Mouse (Mus musculus) splenic B cell, adult 2 months (primary cell): ENCODE results near the gene Ipcef1.
A peak's percentile ranks its signal among the peaks of the same experiment; 100 is the strongest.
"Not testable (repeated sequence)": the region's sequence is repeated elsewhere in the genome, so short reads cannot be mapped to it uniquely, and the experiment has no call there.

Experiments used
- DNase-seq: peaks from one replicate; pipeline ENCODE4 v3.0.0-alpha.2; 2011; ENCODE audit warnings: low read depth, low spot score
- H3K27me3 ChIP-seq: 2 replicates; pipeline ENCODE4 v1.6.1; 2012; ENCODE audit warnings: mild to moderate bottlenecking, low read length, moderate library complexity, mixed read lengths; ENCODE audit not compliant: control insufficient read depth, poor library complexity, insufficient read depth, severe bottlenecking
- H3K36me3 ChIP-seq: 2 replicates; pipeline ENCODE4 v1.6.1; 2012; ENCODE audit warnings: mild to moderate bottlenecking, low read length, moderate library complexity, mixed read lengths; ENCODE audit not compliant: control insufficient read depth, poor library complexity, insufficient read depth, severe bottlenecking

The Ipcef1 gene

GRCm38 (mm10) chr10:7003898-7004297 is 48.4 kb downstream of the Ipcef1 start:
- not testable (repeated sequence) for H3K36me3 ChIP-seq, DNase-seq, H3K27me3 ChIP-seq

- H3K27me3 ChIP-seq = no peaks in the 10 kb centered on the region
- H3K36me3 ChIP-seq = no peaks in the 10 kb centered on the region
- DNase-seq = no peak
These were observed 52.9 kb downstream of the Ipcef1 start for GRCm38 (mm10) chr10:6999355-6999754.

DNA sequence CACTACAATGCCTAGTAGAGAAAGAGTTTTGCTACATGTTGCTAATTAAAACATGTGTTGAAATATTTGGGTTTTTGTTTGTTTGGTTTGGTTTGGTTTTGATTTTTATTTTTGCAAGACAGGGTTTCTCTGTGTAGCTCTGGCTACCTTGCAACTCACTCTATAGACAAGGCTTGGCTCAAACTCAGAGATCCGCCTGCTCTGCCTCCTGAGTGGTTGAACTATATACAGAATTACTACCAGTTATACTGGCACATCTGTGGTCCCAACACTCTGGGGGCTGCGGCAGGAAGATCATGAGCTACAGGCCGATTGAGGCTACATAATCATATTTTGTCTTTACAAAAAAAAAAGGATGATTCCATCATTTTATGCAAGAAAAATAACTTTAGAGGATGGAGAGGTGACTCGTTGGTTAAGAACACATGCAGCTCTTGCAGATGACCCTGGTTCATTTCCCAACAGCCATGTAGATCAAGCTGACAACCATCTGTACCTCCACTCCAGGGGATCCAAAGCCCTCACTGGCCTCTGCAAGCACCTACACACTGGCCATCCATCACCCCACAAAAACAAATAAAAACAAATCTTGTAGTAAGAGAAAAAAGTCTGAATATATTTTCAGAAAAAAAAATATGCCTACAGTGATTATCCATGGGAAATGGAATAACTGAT is 53.6 kb downstream of the Ipcef1 start:
- H3K27me3 ChIP-seq = no peaks in the 10 kb centered on the region
- H3K36me3 ChIP-seq = no peaks in the 10 kb centered on the region
- DNase-seq = no peak

GRCm38 (mm10) chr10:6996895-6997294 is 55.4 kb downstream of the Ipcef1 start:
- no peak for DNase-seq
- Histone ChIP-seq H3K36me3 (no peaks in the 10 kb centered on the region), H3K27me3 (no peaks in the 10 kb centered on the region)

GRCm38 (mm10) chr10:6988555-6988954 is 63.7 kb downstream of the Ipcef1 start:
- no peaks in the 10 kb centered on the region for H3K36me3 ChIP-seq
- no peaks in the 10 kb centered on the region for H3K27me3 ChIP-seq
- peak; percentile 22 for DNase-seq

DNA sequence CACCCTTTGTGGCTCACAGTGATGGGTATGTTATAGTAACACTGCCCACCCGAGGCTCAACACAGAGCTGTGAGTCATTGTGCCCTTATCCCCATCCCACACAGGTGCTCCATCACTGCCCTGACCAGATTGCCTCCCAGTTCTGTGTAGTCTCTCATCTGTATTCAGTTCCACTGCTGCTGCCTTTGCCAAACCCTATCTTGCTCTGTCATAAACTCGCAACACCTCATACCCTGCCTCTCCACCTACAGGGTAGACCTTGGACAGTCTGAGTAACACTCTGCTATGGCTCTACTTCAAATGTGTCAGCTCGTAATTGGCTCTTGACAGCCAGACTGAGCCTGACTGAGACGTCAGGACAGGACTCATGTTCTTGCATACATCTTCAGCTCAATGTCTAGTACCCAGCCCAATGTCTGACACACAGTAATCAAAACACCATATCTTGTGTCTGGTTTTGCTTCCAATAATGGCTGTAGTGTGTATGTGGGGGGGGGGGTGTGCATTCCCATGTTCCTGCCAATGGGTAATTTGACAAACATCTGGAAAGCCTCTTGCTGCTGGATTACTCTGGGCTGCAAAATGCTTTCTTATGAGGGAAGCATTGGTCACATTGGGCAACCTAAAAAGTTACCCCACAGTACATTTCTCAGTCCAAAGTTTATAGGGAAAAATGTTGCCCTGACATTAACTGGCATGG is 64.7 kb downstream of the Ipcef1 start:
- DNase-seq = no peak
- H3K36me3 ChIP-seq = no peaks in the 10 kb centered on the region

GRCm38 (mm10) chr10:6986246-6986645 is 66.0 kb downstream of the Ipcef1 start:
- no peaks in the 10 kb centered on the region for H3K36me3 ChIP-seq
- no peak for DNase-seq
- no peaks in the 10 kb centered on the region for H3K27me3 ChIP-seq

More for the DNA sequence above, 64.7 kb downstream of the Ipcef1 start:
- no peaks in the 10 kb centered on the region for H3K27me3 ChIP-seq

DNA sequence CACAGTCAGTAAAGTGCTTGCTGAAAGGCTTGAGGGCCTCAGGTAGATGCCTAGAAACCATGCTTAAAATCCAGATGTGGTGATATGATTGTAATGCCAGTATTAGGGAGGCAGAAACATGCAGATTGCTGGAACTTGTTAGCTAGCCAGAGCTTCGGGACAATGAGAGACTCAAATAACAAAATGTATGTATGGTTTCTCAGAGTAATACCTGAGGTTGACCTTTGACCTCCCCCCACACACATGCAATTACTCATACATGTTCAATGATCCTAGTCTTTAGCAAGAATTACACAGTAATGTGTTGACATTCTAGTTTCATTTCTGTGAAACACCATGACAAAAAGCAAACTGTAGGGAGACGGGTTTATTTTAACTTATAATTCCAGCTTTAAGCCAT is 68.8 kb downstream of the Ipcef1 start:
- Histone ChIP-seq H3K27me3 (no peaks in the 10 kb centered on the region), H3K36me3 (no peaks in the 10 kb centered on the region)
- peak; percentile 14 for DNase-seq

DNA sequence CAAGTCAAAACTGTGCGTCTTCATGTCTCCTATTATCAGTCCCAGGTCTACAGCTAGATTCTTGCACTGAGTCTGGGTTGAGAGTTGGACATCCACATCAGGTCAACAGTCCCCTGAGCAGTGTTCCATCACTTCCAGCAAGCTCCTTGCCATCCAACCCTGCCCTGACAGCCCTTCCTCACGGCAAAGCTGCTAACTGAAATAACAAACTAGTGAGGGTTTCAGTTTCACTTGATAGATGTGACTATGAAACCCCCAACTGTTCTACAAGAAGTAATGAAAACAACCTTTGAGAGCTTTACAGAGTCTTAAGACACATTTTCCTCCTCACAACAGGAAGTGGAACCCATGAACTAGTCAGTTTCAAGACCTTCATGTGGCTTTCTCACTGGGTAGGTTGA is 69.5 kb downstream of the Ipcef1 start:
- Histone ChIP-seq H3K27me3 (no peaks in the 10 kb centered on the region), H3K36me3 (no peaks in the 10 kb centered on the region)
- peak; percentile 71 for DNase-seq

DNA sequence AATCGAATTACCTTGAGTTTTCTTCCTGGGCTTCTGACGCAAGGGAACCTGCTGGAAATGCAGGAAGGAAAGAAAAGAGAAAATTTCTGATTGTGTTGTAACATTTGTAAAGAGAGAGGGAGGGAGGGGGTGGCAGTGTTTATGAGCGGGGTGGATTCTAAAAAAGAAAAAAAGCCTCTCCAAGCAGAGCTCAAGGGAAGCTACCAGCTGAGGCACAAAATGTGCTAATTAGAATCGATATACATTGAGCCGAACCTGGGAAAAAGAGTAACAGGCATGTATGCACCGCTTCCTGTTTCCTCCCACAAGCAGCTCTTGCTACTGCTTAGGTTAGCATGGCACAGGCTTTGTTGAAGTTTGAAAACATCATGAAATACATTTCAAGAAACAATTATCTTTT is 72.0 kb downstream of the Ipcef1 start:
- Histone ChIP-seq H3K36me3 (no peaks in the 10 kb centered on the region), H3K27me3 (no peaks in the 10 kb centered on the region)
- peak; percentile 45 for DNase-seq

- Histone ChIP-seq H3K27me3 (no peaks in the 10 kb centered on the region), H3K36me3 (no peaks in the 10 kb centered on the region)
- DNase-seq = no peak
These were observed 72.5 kb downstream of the Ipcef1 start for GRCm38 (mm10) chr10:6979789-6980188.

- DNase-seq = peak; percentile 22
- H3K27me3 ChIP-seq = no peaks in the 10 kb centered on the region
- no peaks in the 10 kb centered on the region for H3K36me3 ChIP-seq
These were observed 73.1 kb downstream of the Ipcef1 start for GRCm38 (mm10) chr10:6979216-6979615.

DNA sequence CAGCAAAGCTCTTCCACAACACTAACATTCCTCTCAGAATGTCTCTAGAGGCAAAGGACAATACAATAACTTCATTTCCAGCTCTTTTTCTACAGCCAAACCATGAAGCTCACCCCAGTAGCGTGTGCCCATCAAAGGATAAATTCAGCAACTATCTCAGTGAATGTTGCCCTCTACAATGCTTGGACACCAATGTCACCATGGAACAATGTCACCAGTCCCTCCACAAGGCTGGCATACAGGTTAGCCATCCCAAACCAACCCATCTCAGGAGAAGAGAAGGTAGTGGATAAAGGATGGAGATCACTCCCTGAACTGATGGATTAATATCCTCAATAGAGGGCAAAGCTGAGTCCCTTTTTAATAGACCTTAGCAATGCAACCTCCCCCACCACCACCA is 73.5 kb downstream of the Ipcef1 start:
- no peak for DNase-seq
- Histone ChIP-seq H3K36me3 (no peaks in the 10 kb centered on the region), H3K27me3 (no peaks in the 10 kb centered on the region)

DNA sequence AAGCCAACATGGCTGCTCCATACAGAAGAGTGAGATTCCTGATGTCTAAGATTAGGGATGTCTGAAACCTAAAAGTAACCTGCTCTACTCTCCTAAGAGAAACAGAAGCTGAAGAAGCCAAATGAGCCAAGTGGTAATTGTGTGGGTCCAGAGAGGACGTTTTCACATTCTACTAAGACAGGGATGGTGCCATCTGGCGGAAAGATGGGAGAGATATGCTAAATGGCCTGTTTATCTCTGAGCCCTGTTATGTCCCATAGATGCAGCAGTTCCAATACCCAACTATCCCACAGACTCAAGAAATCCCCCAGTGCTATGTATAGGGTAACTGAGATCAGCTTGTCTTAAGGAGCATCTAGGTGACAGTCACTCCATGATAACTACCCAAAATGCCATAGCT is 74.4 kb downstream of the Ipcef1 start:
- H3K36me3 ChIP-seq = no peaks in the 10 kb centered on the region
- H3K27me3 ChIP-seq = no peaks in the 10 kb centered on the region
- DNase-seq = no peak

- no peak for DNase-seq
- no peaks in the 10 kb centered on the region for H3K27me3 ChIP-seq
- H3K36me3 ChIP-seq = no peaks in the 10 kb centered on the region
These were observed 83.9 kb downstream of the Ipcef1 start for GRCm38 (mm10) chr10:6968334-6968733.
